Mouse (Mus musculus): ENCODE results near the gene Commd7. TPM values are rescaled to one million over a fixed set of nuclear protein-coding genes. Genes with fewer than 3 reads are reported as not detected.

Commd7 gene
- polyA plus RNA-seq (2017; shearing (Covaris generic)), result 68.8 TPM

DNA sequence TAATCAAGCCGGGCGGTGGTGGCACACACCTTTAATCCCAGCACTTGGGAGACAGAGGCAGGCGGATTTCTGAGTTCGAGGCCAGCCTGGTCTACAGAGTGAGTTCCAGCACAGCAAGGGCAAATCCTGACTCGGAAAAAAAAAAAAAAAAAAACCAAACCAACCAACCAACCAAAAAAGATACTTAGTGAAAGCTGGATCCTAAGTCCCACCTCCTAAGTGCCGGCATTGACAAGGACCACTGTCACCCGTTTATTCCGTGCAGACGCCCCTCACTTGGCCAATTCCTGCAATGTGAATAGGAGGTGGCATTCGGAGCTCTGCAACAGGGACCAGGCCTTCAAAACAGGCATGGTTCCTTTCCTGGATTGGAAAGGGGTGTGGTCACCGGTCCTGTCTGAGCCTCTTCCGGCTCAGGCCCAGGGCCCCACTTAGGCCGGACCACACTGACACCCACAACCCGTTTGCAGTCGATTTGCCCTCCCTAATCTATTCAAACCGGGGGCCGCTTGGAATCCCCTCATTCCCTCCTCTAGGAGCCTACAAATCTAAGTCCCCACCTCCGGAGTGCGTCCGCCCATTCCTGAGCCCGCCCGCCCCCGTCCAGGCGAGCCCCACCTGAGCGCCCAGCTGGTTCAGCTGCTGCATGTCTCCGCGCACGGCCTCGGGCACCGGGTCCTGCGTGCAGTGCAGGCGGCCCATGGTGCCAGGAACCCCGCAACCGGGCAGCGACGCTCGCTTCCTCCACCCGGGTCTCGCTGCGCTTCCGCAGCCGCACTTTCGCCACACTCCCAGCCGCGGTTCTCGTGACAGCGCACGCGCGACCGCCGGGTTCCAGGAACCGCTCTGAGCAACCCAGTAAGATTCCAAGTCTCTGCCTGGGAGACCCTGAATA is at the start of gene Commd7:
Gene Commd7, minus strand, starts transcription at position 806 of the 895 bp plus-strand sequence.

DNA sequence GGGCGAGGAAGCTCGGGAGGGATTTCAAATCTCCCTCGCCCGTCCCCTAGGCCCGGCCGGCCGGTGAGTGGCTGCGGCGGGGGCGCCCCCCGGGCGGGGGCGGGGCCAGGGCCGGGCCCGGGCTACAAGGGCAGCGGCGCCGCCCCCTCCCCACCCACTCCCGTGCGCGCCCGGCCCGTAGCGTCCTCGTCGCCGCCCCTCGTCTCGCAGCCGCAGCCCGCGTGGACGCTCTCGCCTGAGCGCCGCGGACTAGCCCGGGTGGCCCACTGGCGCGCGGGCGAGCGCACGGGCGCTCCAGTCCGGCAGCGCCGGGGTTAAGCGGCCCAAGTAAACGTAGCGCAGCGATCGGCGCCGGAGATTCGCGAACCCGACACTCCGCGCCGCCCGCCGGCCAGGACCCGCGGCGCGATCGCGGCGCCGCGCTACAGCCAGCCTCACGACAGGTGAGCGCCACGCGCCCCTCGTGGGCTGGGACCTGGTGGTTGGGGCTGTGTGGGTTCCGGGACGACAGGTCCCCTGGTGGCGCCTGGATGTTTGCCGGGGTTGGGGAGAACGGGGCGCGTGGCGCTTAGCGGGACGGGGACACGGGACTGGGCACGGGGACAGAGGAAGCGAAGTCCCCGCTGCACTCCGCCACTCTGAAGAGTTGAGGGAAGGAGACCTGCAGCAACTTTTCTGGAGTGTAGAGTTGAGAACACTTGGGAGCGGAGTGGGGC is 16.9 kb upstream of the Commd7 start, which contains the start of gene Dnmt3b:
Gene Dnmt3b, plus strand, starts transcription at position 153 of the 716 bp plus-strand sequence.

Other genes starting within 250 kb of the Commd7 start
- gene 4930404H24Rik, start 140.0 kb downstream of the Commd7 start, polyA plus RNA-seq (2017; shearing (Covaris generic)), result not detected
- 0.92 TPM for gene Nol4l, start 102.8 kb downstream of the Commd7 start, polyA plus RNA-seq (2017; shearing (Covaris generic))
- 4.9 TPM for gene Dnmt3b, start 16.7 kb upstream of the Commd7 start, polyA plus RNA-seq (2017; shearing (Covaris generic))
- not detected for gene Dnmt3c, start 63.9 kb upstream of the Commd7 start, polyA plus RNA-seq (2017; shearing (Covaris generic))
- 231 TPM for gene Mapre1, start 108.5 kb upstream of the Commd7 start, polyA plus RNA-seq (2017; shearing (Covaris generic))
- not detected for gene Efcab8, start 147.2 kb upstream of the Commd7 start, polyA plus RNA-seq (2017; shearing (Covaris generic))
- not detected for gene Sun5, start 238.3 kb upstream of the Commd7 start, polyA plus RNA-seq (2017; shearing (Covaris generic))
- not detected for gene Bpifb2, start 242.3 kb upstream of the Commd7 start, polyA plus RNA-seq (2017; shearing (Covaris generic))